Mouse (Mus musculus) MEL (cell line): Measurements from ENCODE around the gene Il15ra. TPM values are rescaled to one million over a fixed set of nuclear protein-coding genes. Genes with fewer than 3 reads are reported as not detected.

Experiments
- DNase-seq: peaks from one replicate; pipeline ENCODE4 v3.0.0; 2011; ENCODE audit warnings: low read depth, low spot score
- H3K27ac ChIP-seq: 2 replicates; pipeline ENCODE4 v1.5.1; 2012; ENCODE audit warnings: low read depth, mild to moderate bottlenecking, control low read depth, low read length, moderate library complexity; ENCODE audit not compliant: control insufficient read depth
- H3K27me3 ChIP-seq, 2 experiments: fragments of 150-350 bp in 1 of 2; sonication (generic) in 1 of 2; 2 replicates each; pipeline ENCODE4 v1.6.1; 2012; ENCODE audit warnings: low read length in 2 of 2, mild to moderate bottlenecking in 2 of 2, improper control_type of control experiment in 1 of 2, moderate library complexity in 1 of 2; ENCODE audit not compliant: insufficient read depth in 2 of 2, control insufficient read depth in 1 of 2
- H3K36me3 ChIP-seq, 2 experiments: 2 replicates each; pipeline ENCODE4 v1.6.1; 2012 to 2014; ENCODE audit warnings: low read length in 2 of 2, improper control_type of control experiment in 1 of 2, inconsistent platforms in 1 of 2, mild to moderate bottlenecking in 1 of 2; ENCODE audit not compliant: insufficient read depth in 2 of 2, control insufficient read depth in 1 of 2
- H3K4me1 ChIP-seq, 2 experiments: fragments of 150-350 bp in 1 of 2; sonication (generic) in 1 of 2; 2 replicates each; pipeline ENCODE4 v1.6.1; 2012; ENCODE audit warnings: low read length in 2 of 2, improper control_type of control experiment in 1 of 2, mild to moderate bottlenecking in 1 of 2; ENCODE audit not compliant: insufficient read depth in 2 of 2, control insufficient read depth in 1 of 2
- H3K4me3 ChIP-seq, 2 experiments: fragments of 150-350 bp in 1 of 2; sonication (generic) in 1 of 2; 2 replicates each; pipeline ENCODE4 v1.5.1; 2012; ENCODE audit warnings: low read depth in 2 of 2, low read length in 2 of 2, mild to moderate bottlenecking in 2 of 2, moderate library complexity in 2 of 2, control low read depth in 1 of 2, improper control_type of control experiment in 1 of 2; ENCODE audit not compliant: control insufficient read depth in 1 of 2, insufficient read depth in 1 of 2
- H3K79me2 ChIP-seq: 2 replicates; pipeline ENCODE4 v1.6.1; 2012; ENCODE audit warnings: mild to moderate bottlenecking, low read length, moderate library complexity; ENCODE audit not compliant: control insufficient read depth, poor library complexity, insufficient read depth
- H3K9ac ChIP-seq: 2 replicates; pipeline ENCODE4 v1.6.1; 2012; ENCODE audit warnings: low read depth, mild to moderate bottlenecking, control low read depth, low read length, moderate library complexity; ENCODE audit not compliant: control insufficient read depth, poor library complexity, severe bottlenecking
- H3K9me3 ChIP-seq: fragments of 150-350 bp; sonication (generic); replicated peaks from 2 replicates; pipeline ENCODE4 v1.6.1; 2012; ENCODE audit warnings: mild to moderate bottlenecking, low read length, improper control_type of control experiment, moderate library complexity; ENCODE audit not compliant: insufficient read depth
- BHLHE40 ChIP-seq: IDR thresholded peaks from 2 replicates; pipeline ENCODE4 v1.6.1; 2012; ENCODE audit warnings: low read depth, mild to moderate bottlenecking, inconsistent platforms, low read length, improper control_type of control experiment, borderline replicate concordance
- CHD1 ChIP-seq: IDR thresholded peaks from 2 replicates; pipeline ENCODE4 v1.6.1; 2012; ENCODE audit warnings: low read depth, mild to moderate bottlenecking, inconsistent platforms, low read length, improper control_type of control experiment
- CHD2 ChIP-seq: IDR thresholded peaks from 2 replicates; pipeline ENCODE4 v1.6.1; 2011; ENCODE audit warnings: low read length, improper control_type of control experiment
- CTCF ChIP-seq, 3 experiments: IDR thresholded peaks in 2 of 3; conservative IDR thresholded peaks in 1 of 3; 2 replicates each; pipeline ENCODE4 v1.5.1; 2011 to 2012; ENCODE audit warnings: low read length in 3 of 3, low read depth in 2 of 3, mild to moderate bottlenecking in 2 of 3, improper control_type of control experiment in 1 of 3, inconsistent platforms in 1 of 3, mixed read lengths in 1 of 3, moderate library complexity in 1 of 3; ENCODE audit not compliant: control insufficient read depth in 1 of 3, insufficient read depth in 1 of 3, poor library complexity in 1 of 3, severe bottlenecking in 1 of 3
- HCFC1 ChIP-seq: IDR thresholded peaks from 2 replicates; pipeline ENCODE4 v1.6.1; 2012; ENCODE audit warnings: low read depth, mild to moderate bottlenecking, inconsistent platforms, low read length, improper control_type of control experiment, moderate library complexity
- KAT2A ChIP-seq: conservative IDR thresholded peaks from 2 replicates; pipeline ENCODE4 v1.6.1; 2012; ENCODE audit warnings: low read depth, low read length, improper control_type of control experiment, inconsistent platforms
- MAFK ChIP-seq: IDR thresholded peaks from 2 replicates; pipeline ENCODE4 v1.6.1; 2011; ENCODE audit warnings: low read depth, mild to moderate bottlenecking, low read length, improper control_type of control experiment, borderline replicate concordance
- MAZ ChIP-seq: IDR thresholded peaks from 2 replicates; pipeline ENCODE4 v1.6.1; 2012; ENCODE audit warnings: low read depth, mild to moderate bottlenecking, inconsistent platforms, low read length, improper control_type of control experiment
- MXI1 ChIP-seq: IDR thresholded peaks from 2 replicates; pipeline ENCODE4 v1.6.1; 2011; ENCODE audit warnings: mild to moderate bottlenecking, low read depth, low read length, improper control_type of control experiment
- NELFE ChIP-seq: IDR thresholded peaks from 2 replicates; pipeline ENCODE4 v1.6.1; 2011; ENCODE audit warnings: low read depth, low read length, improper control_type of control experiment
- RAD21 ChIP-seq: IDR thresholded peaks from 2 replicates; pipeline ENCODE4 v1.6.1; 2011; ENCODE audit warnings: mild to moderate bottlenecking, low read depth, low read length, improper control_type of control experiment
- RCOR1 ChIP-seq: IDR thresholded peaks from 2 replicates; pipeline ENCODE4 v1.6.1; 2012; ENCODE audit warnings: low read depth, mild to moderate bottlenecking, inconsistent platforms, low read length, improper control_type of control experiment
- SMC3 ChIP-seq: IDR thresholded peaks from 2 replicates; pipeline ENCODE4 v1.6.1; 2011; ENCODE audit warnings: low read depth, low read length, improper control_type of control experiment
- TAL1 ChIP-seq: IDR thresholded peaks from 2 replicates; pipeline ENCODE4 v1.6.1; 2012; ENCODE audit warnings: mild to moderate bottlenecking, inconsistent platforms, low read length, moderate library complexity, mixed read lengths
- TBP ChIP-seq: IDR thresholded peaks from 2 replicates; pipeline ENCODE4 v1.8.0; 2011; ENCODE audit warnings: low read depth, low read length, improper control_type of control experiment
- TCF12 ChIP-seq: IDR thresholded peaks from 2 replicates; pipeline ENCODE4 v1.6.1; 2014; ENCODE audit warnings: low read depth, mild to moderate bottlenecking, inconsistent platforms, low read length, improper control_type of control experiment, moderate library complexity
- UBTF ChIP-seq: IDR thresholded peaks from 2 replicates; pipeline ENCODE4 v1.6.1; 2012; ENCODE audit warnings: low read depth, mild to moderate bottlenecking, inconsistent platforms, low read length, improper control_type of control experiment, moderate library complexity, borderline replicate concordance; ENCODE audit not compliant: insufficient read depth
- USF1 ChIP-seq: IDR thresholded peaks from 2 replicates; pipeline ENCODE4 v1.6.1; 2014; ENCODE audit warnings: low read depth, mild to moderate bottlenecking, inconsistent platforms, low read length, improper control_type of control experiment, moderate library complexity
- USF2 ChIP-seq, 2 experiments: IDR thresholded peaks; 2 replicates each; pipeline ENCODE4 v1.6.1; 2011 to 2012; ENCODE audit warnings: improper control_type of control experiment in 2 of 2, low read length in 2 of 2, borderline replicate concordance in 1 of 2, inconsistent platforms in 1 of 2, low read depth in 1 of 2, mild to moderate bottlenecking in 1 of 2; ENCODE audit not compliant: insufficient read depth in 1 of 2
- ZC3H11A ChIP-seq: IDR thresholded peaks from 2 replicates; pipeline ENCODE4 v1.6.1; 2012; ENCODE audit warnings: low read depth, mild to moderate bottlenecking, inconsistent platforms, low read length, improper control_type of control experiment
- ZMIZ1 ChIP-seq: IDR thresholded peaks from 2 replicates; pipeline ENCODE4 v1.6.1; 2012; ENCODE audit warnings: low read depth, mild to moderate bottlenecking, inconsistent platforms, low read length, improper control_type of control experiment, moderate library complexity
- polyA plus RNA-seq, 2 experiments: library from polyadenylated mRNA; stranded (reverse) in 1 of 2; unstranded in 1 of 2; fragments of >175 nt in 1 of 2; fragments of >200 nt in 1 of 2; gene quantifications; 2 replicates each; pipeline versions ENCODE4 v1.2.1 to v1.2.4; 2012; ENCODE audit warnings: low replicate concordance in 2 of 2, low read depth in 1 of 2; ENCODE audit not compliant: insufficient read length in 2 of 2, insufficient read depth in 1 of 2, missing spikeins in 1 of 2
- total RNA-seq: library from RNA; depleted of rRNA; stranded (reverse); fragments of 300-350 nt; gene quantifications from 2 replicates; pipeline ENCODE4 v1.2.3, GENCODE M21; 2012

The Il15ra gene
- total and polyA plus RNA-seq, 3 experiments: 0.50 to 0.95 TPM; not detected in 1

- H3K79me2 ChIP-seq: no peaks in the 10 kb centered on the region
- TF ChIP-seq UBTF: no peak
- no peak for TF ChIP-seq MAFK
- TF ChIP-seq RAD21: no peak
- no peak for TF ChIP-seq BHLHE40
- TF ChIP-seq ZMIZ1: no peak
- no peak for TF ChIP-seq MAZ
- TF ChIP-seq CHD1: no peak
- no peak for TF ChIP-seq TAL1
- no peak for TF ChIP-seq HCFC1
- no peak for TF ChIP-seq CTCF (IDR thresholded peaks at IDR 0.05 in 2 of 3, conservative IDR thresholded peaks at IDR 0.05 in 1 of 3; ENCODE audit: control insufficient read depth in 1 of 3, insufficient read depth in 1 of 3, low read depth in 2 of 3, low read length in 3 of 3, poor library complexity in 1 of 3, severe bottlenecking in 1 of 3)
- no peaks in the 10 kb centered on the region for H3K9me3 ChIP-seq
- H3K4me1 ChIP-seq: no peaks in the 10 kb centered on the region
- no peak for DNase-seq
- H3K9ac ChIP-seq: no peak overlapping the region
- H3K27ac ChIP-seq: no peak overlapping the region
- H3K36me3 ChIP-seq: no peaks in the 10 kb centered on the region
- H3K27me3 ChIP-seq: peaks cover 0 to 10% of the 10 kb centered on the region in 2 experiments; a peak in 1 of 4 replicates
- H3K4me3 ChIP-seq: no peak overlapping the region
Measured at GRCm38 (mm10) chr2:11694104-11694503, 11.0 kb upstream of the Il15ra start.

GRCm38 (mm10) chr2:11695867-11696266 is 9.2 kb upstream of the Il15ra start:
- TF ChIP-seq CHD2: no peak
- no peak for TF ChIP-seq TCF12
- no peak for TF ChIP-seq MXI1
- TF ChIP-seq ZC3H11A: no peak
- no peak for TF ChIP-seq RCOR1
- no peak for TF ChIP-seq KAT2A
- TF ChIP-seq ZMIZ1: no peak
- no peak for TF ChIP-seq CHD1
- no peak for TF ChIP-seq USF1
- no peak for TF ChIP-seq MAZ
- no peak for TF ChIP-seq TBP
- TF ChIP-seq NELFE: no peak
- no peak for TF ChIP-seq SMC3
- no peak for TF ChIP-seq USF2 (IDR thresholded peaks at IDR 0.05; ENCODE audit: borderline replicate concordance in 1 of 2, insufficient read depth in 1 of 2, low read depth in 1 of 2, low read length in 2 of 2)
- TF ChIP-seq RAD21: no peak
- H3K27me3 ChIP-seq: peaks cover 0 to 4% of the 10 kb centered on the region in 2 experiments; a peak in 1 of 4 replicates
- H3K27ac ChIP-seq: no peak overlapping the region
- no peaks in the 10 kb centered on the region for H3K79me2 ChIP-seq
- no peaks in the 10 kb centered on the region for H3K9me3 ChIP-seq
- no peaks in the 10 kb centered on the region for H3K36me3 ChIP-seq
- no peaks in the 10 kb centered on the region for H3K4me1 ChIP-seq
- H3K9ac ChIP-seq: no peak overlapping the region
- DNase-seq: no peak
- no peak overlapping the region for H3K4me3 ChIP-seq
